Mouse (Mus musculus): Measurements from ENCODE around the gene Eln. TPM values are rescaled to one million over a fixed set of nuclear protein-coding genes. Genes with fewer than 3 reads are reported as not detected.

Eln gene
- polyA plus RNA-seq, 1 experiment from 2014 or later, result 92.2 TPM

- Histone ChIP-seq H3K27me3 (replicated peaks) (no peaks in the 10 kb centered on the region), H3K36me3 (no peaks in the 10 kb centered on the region), H3K9ac (0 out of 2 replicates have a peak overlapping the region, but pooled peaks have one; percentile 1), H3K9me3 (no peaks in the 10 kb centered on the region), H3K27ac (peak overlapping the region; percentile 37), H3K4me1 (peaks cover 34% of the 10 kb centered on the region), H3K4me3 (replicated peaks) (no peak overlapping the region), H3K4me2 (peak overlapping the region; percentile 24)
- ATAC-seq (ENCODE audit: insufficient read depth, low FRiP score, low read depth), result no peak
- 13% methylated on average over 19 of the region's 19 CpGs for WGBS
Observed at GRCm38 (mm10) chr5:134742221-134742795, 4.8 kb downstream of the Eln start.

- no peak overlapping the region for H3K9ac ChIP-seq
- no peak for ATAC-seq (ENCODE audit: insufficient read depth, low FRiP score, low read depth)
- peak overlapping the region; percentile 63 for H3K27ac ChIP-seq
Observed at GRCm38 (mm10) chr5:134740501-134741341, 6.4 kb downstream of the Eln start.

GRCm38 (mm10) chr5:134739951-134740350, 7.2 kb downstream of the Eln start:
- Histone ChIP-seq H3K27me3 (replicated peaks) (no peaks in the 10 kb centered on the region), H3K4me2 (no peak overlapping the region), H3K9ac (no peak overlapping the region), H3K4me3 (replicated peaks) (no peak overlapping the region), H3K4me1 (peaks cover 27% of the 10 kb centered on the region), H3K9me3 (no peaks in the 10 kb centered on the region), H3K36me3 (no peaks in the 10 kb centered on the region), H3K27ac (no peak overlapping the region)
- 41% methylated on average over 3 of the region's 3 CpGs for WGBS
- ATAC-seq (ENCODE audit: insufficient read depth, low FRiP score, low read depth), result no peak

More at GRCm38 (mm10) chr5:134740501-134741341, 6.4 kb downstream of the Eln start:
- no peak overlapping the region for H3K4me3 ChIP-seq (replicated peaks)
- H3K27me3 ChIP-seq (replicated peaks), result no peaks in the 10 kb centered on the region
- H3K36me3 ChIP-seq, result no peaks in the 10 kb centered on the region
- H3K4me2 ChIP-seq, result no peak overlapping the region
- H3K9me3 ChIP-seq, result no peaks in the 10 kb centered on the region
- peaks cover 27% of the 10 kb centered on the region for H3K4me1 ChIP-seq
- 48% methylated on average over 11 of the region's 11 CpGs for WGBS

GRCm38 (mm10) chr5:134734920-134735319, 12.2 kb downstream of the Eln start:
- H3K27ac ChIP-seq, result no peak overlapping the region
- 80% methylated on average over 2 of the region's 2 CpGs for WGBS
- ATAC-seq (ENCODE audit: insufficient read depth, low FRiP score, low read depth), result no peak
- no peaks in the 10 kb centered on the region for H3K27me3 ChIP-seq (replicated peaks)
- H3K4me2 ChIP-seq, result no peak overlapping the region
- H3K36me3 ChIP-seq, result no peaks in the 10 kb centered on the region
- no peak overlapping the region for H3K9ac ChIP-seq
- H3K9me3 ChIP-seq, result no peaks in the 10 kb centered on the region
- no peaks in the 10 kb centered on the region for H3K4me1 ChIP-seq
- H3K4me3 ChIP-seq (replicated peaks), result no peak overlapping the region

- H3K9me3 ChIP-seq, result no peaks in the 10 kb centered on the region
- no peak for ATAC-seq (ENCODE audit: insufficient read depth, low FRiP score, low read depth)
- no peak overlapping the region for H3K27ac ChIP-seq
- H3K27me3 ChIP-seq (replicated peaks), result no peaks in the 10 kb centered on the region
- no peak overlapping the region for H3K4me3 ChIP-seq (replicated peaks)
- 58% methylated on average over 5 of the region's 5 CpGs for WGBS
- no peak overlapping the region for H3K9ac ChIP-seq
- H3K4me2 ChIP-seq, result no peak overlapping the region
- no peaks in the 10 kb centered on the region for H3K4me1 ChIP-seq
- no peaks in the 10 kb centered on the region for H3K36me3 ChIP-seq
Observed at GRCm38 (mm10) chr5:134734072-134734471, 13.1 kb downstream of the Eln start.

GRCm38 (mm10) chr5:134733241-134733640, 13.9 kb downstream of the Eln start:
- no peaks in the 10 kb centered on the region for H3K9me3 ChIP-seq
- H3K9ac ChIP-seq, result no peak overlapping the region
- H3K4me3 ChIP-seq (replicated peaks), result no peak overlapping the region
- 67% methylated on average over 4 of the region's 4 CpGs for WGBS
- no peaks in the 10 kb centered on the region for H3K27me3 ChIP-seq (replicated peaks)
- H3K36me3 ChIP-seq, result no peaks in the 10 kb centered on the region
- H3K4me1 ChIP-seq, result no peaks in the 10 kb centered on the region
- H3K4me2 ChIP-seq, result no peak overlapping the region
- H3K27ac ChIP-seq, result no peak overlapping the region
- no peak for ATAC-seq (ENCODE audit: insufficient read depth, low FRiP score, low read depth)

GRCm38 (mm10) chr5:134729124-134729523, 18.0 kb downstream of the Eln start:
- Histone ChIP-seq H3K9me3 (no peaks in the 10 kb centered on the region), H3K4me2 (no peak overlapping the region), H3K27ac (no peak overlapping the region), H3K4me1 (no peaks in the 10 kb centered on the region), H3K4me3 (replicated peaks) (no peak overlapping the region), H3K36me3 (no peaks in the 10 kb centered on the region), H3K27me3 (replicated peaks) (no peaks in the 10 kb centered on the region), H3K9ac (no peak overlapping the region)
- ATAC-seq (ENCODE audit: insufficient read depth, low FRiP score, low read depth), result no peak
- 91% methylated on average over 12 of the region's 12 CpGs for WGBS

GRCm38 (mm10) chr5:134728535-134728934, 18.6 kb downstream of the Eln start:
- Histone ChIP-seq H3K4me1 (no peaks in the 10 kb centered on the region), H3K27ac (no peak overlapping the region), H3K36me3 (no peaks in the 10 kb centered on the region), H3K4me2 (no peak overlapping the region), H3K9me3 (no peaks in the 10 kb centered on the region), H3K27me3 (replicated peaks) (no peaks in the 10 kb centered on the region), H3K4me3 (replicated peaks) (no peak overlapping the region), H3K9ac (no peak overlapping the region)
- WGBS, result 58% methylated on average over 3 of the region's 3 CpGs
- no peak for ATAC-seq (ENCODE audit: insufficient read depth, low FRiP score, low read depth)

GRCm38 (mm10) chr5:134727001-134727639, 20.0 kb downstream of the Eln start:
- ATAC-seq (ENCODE audit: insufficient read depth, low FRiP score, low read depth), result no peak
- H3K27ac ChIP-seq, result no peak overlapping the region
- WGBS, result 77% methylated on average over 8 of the region's 8 CpGs
- no peak overlapping the region for H3K4me2 ChIP-seq
- H3K4me1 ChIP-seq, result no peaks in the 10 kb centered on the region
- H3K4me3 ChIP-seq (replicated peaks), result no peak overlapping the region
- no peaks in the 10 kb centered on the region for H3K9me3 ChIP-seq
- no peak overlapping the region for H3K9ac ChIP-seq
- H3K27me3 ChIP-seq (replicated peaks), result no peaks in the 10 kb centered on the region
- H3K36me3 ChIP-seq, result no peaks in the 10 kb centered on the region

- Histone ChIP-seq H3K4me2 (no peak overlapping the region), H3K27me3 (replicated peaks) (no peaks in the 10 kb centered on the region), H3K9me3 (no peaks in the 10 kb centered on the region), H3K36me3 (no peaks in the 10 kb centered on the region), H3K4me3 (replicated peaks) (no peak overlapping the region), H3K9ac (no peak overlapping the region), H3K4me1 (no peaks in the 10 kb centered on the region), H3K27ac (no peak overlapping the region)
- WGBS, result 59% methylated on average over 4 of the region's 4 CpGs
- ATAC-seq (ENCODE audit: insufficient read depth, low FRiP score, low read depth), result no peak
Observed at GRCm38 (mm10) chr5:134725299-134725698, 21.8 kb downstream of the Eln start.

GRCm38 (mm10) chr5:134720058-134720457, 27.1 kb downstream of the Eln start:
- Histone ChIP-seq H3K27me3 (replicated peaks) (no peaks in the 10 kb centered on the region), H3K9ac (no peak overlapping the region), H3K27ac (no peak overlapping the region), H3K9me3 (no peaks in the 10 kb centered on the region), H3K4me3 (replicated peaks) (no peak overlapping the region), H3K4me1 (no peaks in the 10 kb centered on the region), H3K4me2 (no peak overlapping the region), H3K36me3 (no peaks in the 10 kb centered on the region)
- WGBS, result 36% methylated on average over 4 of the region's 4 CpGs
- ATAC-seq (ENCODE audit: insufficient read depth, low FRiP score, low read depth), result no peak

GRCm38 (mm10) chr5:134711076-134711475, 36.0 kb downstream of the Eln start:
- no peak overlapping the region for H3K9ac ChIP-seq
- 0 out of 2 replicates have a peak, but pooled peaks cover 6% of the 10 kb centered on the region for H3K36me3 ChIP-seq
- H3K27ac ChIP-seq, result no peak overlapping the region
- no peak for ATAC-seq (ENCODE audit: insufficient read depth, low FRiP score, low read depth)
- H3K27me3 ChIP-seq (replicated peaks), result no peaks in the 10 kb centered on the region
- H3K9me3 ChIP-seq, result no peaks in the 10 kb centered on the region
- H3K4me2 ChIP-seq, result no peak overlapping the region
- 67% methylated on average over 7 of the region's 7 CpGs for WGBS
- no peak overlapping the region for H3K4me3 ChIP-seq (replicated peaks)
- no peaks in the 10 kb centered on the region for H3K4me1 ChIP-seq

Data from stomach, embryonic 15.5 days (tissue).